Mouse (Mus musculus): ENCODE results near the gene Ints11. TPM values are rescaled to one million over a fixed set of nuclear protein-coding genes. Genes with fewer than 3 reads are reported as not detected.

Ints11 gene
- polyA plus RNA-seq (2015; fragmentation: Nextera tagmentation; extraction: Ambion mirVana): 84.9 and 92.2 TPM in 2 replicates

- DNase-seq (ENCODE audit: low spot score): peak; percentile 95
These were observed at the start of gene Ints11, which contains the start of gene Cptp for GRCm38 (mm10) chr4:155869317-155870033. Gene Ints11, plus strand, starts transcription at chr4:155869546. Gene Cptp, minus strand, starts transcription at chr4:155869440.

- peak; percentile 20 for DNase-seq (ENCODE audit: low spot score)
These were observed 48.3 kb upstream of the Ints11 start for GRCm38 (mm10) chr4:155821025-155821424.

- no peak for DNase-seq (ENCODE audit: low spot score)
These were observed 45.9 kb upstream of the Ints11 start for GRCm38 (mm10) chr4:155823443-155823842.

GRCm38 (mm10) chr4:155829866-155830265, 39.5 kb upstream of the Ints11 start:
- no peak for DNase-seq (ENCODE audit: low spot score)

GRCm38 (mm10) chr4:155830596-155830995, 38.8 kb upstream of the Ints11 start:
- peak; percentile 13 for DNase-seq (ENCODE audit: low spot score)

- peak; percentile 92 for DNase-seq (ENCODE audit: low spot score)
These were observed 38.1 kb upstream of the Ints11 start, which contains the start of gene Aurkaip1 for GRCm38 (mm10) chr4:155831205-155831766. Gene Aurkaip1, plus strand, starts transcription at chr4:155831272.

GRCm38 (mm10) chr4:155831831-155832230, 37.5 kb upstream of the Ints11 start:
- DNase-seq (ENCODE audit: low spot score): no peak

GRCm38 (mm10) chr4:155832321-155832720, 37.0 kb upstream of the Ints11 start:
- no peak for DNase-seq (ENCODE audit: low spot score)

- no peak for DNase-seq (ENCODE audit: low spot score)
These were observed 36.1 kb upstream of the Ints11 start for GRCm38 (mm10) chr4:155833234-155833633.

GRCm38 (mm10) chr4:155833836-155834235, 35.5 kb upstream of the Ints11 start:
- DNase-seq (ENCODE audit: low spot score): peak; percentile 74

GRCm38 (mm10) chr4:155837404-155838010, 31.8 kb upstream of the Ints11 start:
- DNase-seq (ENCODE audit: low spot score): no peak

GRCm38 (mm10) chr4:155838187-155839153, 30.9 kb upstream of the Ints11 start:
- DNase-seq (ENCODE audit: low spot score): no peak

GRCm38 (mm10) chr4:155839483-155839910, 29.8 kb upstream of the Ints11 start, which contains the start of gene Mxra8:
Gene Mxra8, plus strand, starts transcription at chr4:155839680.
- DNase-seq (ENCODE audit: low spot score): no peak

GRCm38 (mm10) chr4:155840076-155841002, 29.0 kb upstream of the Ints11 start:
- peak; percentile 10 for DNase-seq (ENCODE audit: low spot score)

GRCm38 (mm10) chr4:155841003-155841454, 28.3 kb upstream of the Ints11 start:
- peak; percentile 58 for DNase-seq (ENCODE audit: low spot score)

- DNase-seq (ENCODE audit: low spot score): no peak
These were observed 27.6 kb upstream of the Ints11 start for GRCm38 (mm10) chr4:155841651-155842270.

- DNase-seq (ENCODE audit: low spot score): no peak
These were observed 26.1 kb upstream of the Ints11 start for GRCm38 (mm10) chr4:155843231-155843630.

- peak; percentile 93 for DNase-seq (ENCODE audit: low spot score)
These were observed 22.3 kb upstream of the Ints11 start, which contains the start of gene Dvl1 for GRCm38 (mm10) chr4:155846871-155847578. Gene Dvl1, plus strand, starts transcription at chr4:155847402.
